Mouse (Mus musculus) brain, embryonic 14.5 days (tissue): ENCODE measurements around the gene Trio. TPM values are rescaled to one million over a fixed set of nuclear protein-coding genes. Genes with fewer than 3 reads are reported as not detected.

Experiments
- DNase-seq: peaks from one replicate; pipeline ENCODE4 v3.0.0-alpha.2; 2011; ENCODE audit warnings: low read depth
- CTCF ChIP-seq: fragments of 200-500 bp; IDR thresholded peaks from 2 replicates; pipeline ENCODE4 v1.5.1; 2012; ENCODE audit warnings: inconsistent platforms, mild to moderate bottlenecking, moderate library complexity, borderline replicate concordance; ENCODE audit not compliant: insufficient read depth, insufficient read length; ENCODE audit errors: extremely low read depth
- POLR2A ChIP-seq: fragments of 200-500 bp; IDR thresholded peaks from 2 replicates; pipeline ENCODE4 v1.6.1; 2012; ENCODE audit warnings: mild to moderate bottlenecking, inconsistent platforms, borderline replicate concordance; ENCODE audit not compliant: poor library complexity, insufficient read depth, insufficient read length, severe bottlenecking; ENCODE audit errors: extremely low read depth
- polyA plus RNA-seq: library from polyadenylated mRNA; depleted of rRNA; stranded (reverse); fragments of >200 nt; gene quantifications from 2 replicates; pipeline ENCODE4 v1.2.3, GENCODE M21; 2012

Gene Trio
- polyA plus RNA-seq, 1 experiment, result 202 TPM

GRCm38 (mm10) chr15:28060423-28060822 lies 34.8 kb upstream of the Trio start:
- TF ChIP-seq CTCF (no peak), POLR2A (no peak)
- DNase-seq, result peak; percentile 50

- no peak for DNase-seq
- TF ChIP-seq CTCF (no peak), POLR2A (no peak)
Measured at GRCm38 (mm10) chr15:28057545-28057944, 31.9 kb upstream of the Trio start.

GRCm38 (mm10) chr15:28054731-28055130 lies 29.1 kb upstream of the Trio start:
- no peak for DNase-seq
- TF ChIP-seq POLR2A (no peak), CTCF (no peak)

- TF ChIP-seq CTCF, result no peak
- TF ChIP-seq POLR2A, result no peak
- DNase-seq, result no peak
Measured at GRCm38 (mm10) chr15:28054111-28054510, 28.5 kb upstream of the Trio start.

GRCm38 (mm10) chr15:28053226-28053625 lies 27.6 kb upstream of the Trio start:
- no peak for DNase-seq
- TF ChIP-seq POLR2A (no peak), CTCF (no peak)

- TF ChIP-seq CTCF (no peak), POLR2A (no peak)
- DNase-seq, result peak; percentile 60
Measured at GRCm38 (mm10) chr15:28051811-28052210, 26.2 kb upstream of the Trio start.

- TF ChIP-seq POLR2A, result no peak
- no peak for TF ChIP-seq CTCF
Measured at GRCm38 (mm10) chr15:28051104-28051625, 25.5 kb upstream of the Trio start.

GRCm38 (mm10) chr15:28047711-28048110 lies 22.1 kb upstream of the Trio start:
- no peak for DNase-seq
- TF ChIP-seq POLR2A, result no peak
- TF ChIP-seq CTCF, result no peak

More at GRCm38 (mm10) chr15:28051104-28051625, 25.5 kb upstream of the Trio start:
- DNase-seq, result peak; percentile 89

- TF ChIP-seq CTCF, result no peak
- no peak for TF ChIP-seq POLR2A
- DNase-seq, result peak; percentile 69
Measured at GRCm38 (mm10) chr15:28041158-28041865, 15.7 kb upstream of the Trio start.

- no peak for TF ChIP-seq CTCF
Measured at GRCm38 (mm10) chr15:28037651-28038050, 12.0 kb upstream of the Trio start.

GRCm38 (mm10) chr15:28035601-28036000 lies 10.0 kb upstream of the Trio start:
- no peak for DNase-seq
- no peak for TF ChIP-seq POLR2A
- TF ChIP-seq CTCF, result no peak

More at GRCm38 (mm10) chr15:28037651-28038050, 12.0 kb upstream of the Trio start:
- no peak for DNase-seq

- TF ChIP-seq POLR2A (no peak), CTCF (no peak)
- no peak for DNase-seq
Measured at GRCm38 (mm10) chr15:28034636-28035035, 9.0 kb upstream of the Trio start.
